Mouse (Mus musculus) kidney, adult 2 months (tissue): ENCODE measurements at regions not wholly inside any gene's neighbourhood (a gene's known extent, or its start where the extent isn't known, plus 50 kb on each side); places are given as distances from the start of the nearest gene placed in this dataset.

ENCODE experiments used
- DNase-seq: peaks from one replicate; pipeline ENCODE4 v3.0.0; 2021
- H3K27ac ChIP-seq: fragments of 200-500 bp; 2 replicates; pipeline ENCODE4 v1.5.1; 2012; ENCODE audit warnings: low read depth, low read length, control low read depth, inconsistent platforms; ENCODE audit not compliant: insufficient read depth
- H3K27me3 ChIP-seq: fragments of 200-500 bp; replicated peaks from 2 replicates; pipeline ENCODE4 v1.6.1; 2012; ENCODE audit warnings: mild to moderate bottlenecking, moderate library complexity, low read length, inconsistent platforms; ENCODE audit not compliant: control insufficient read depth, insufficient read depth
- H3K36me3 ChIP-seq: fragments of 200-500 bp; 2 replicates; pipeline ENCODE4 v1.6.1; 2012; ENCODE audit warnings: mild to moderate bottlenecking, moderate library complexity, low read length, inconsistent platforms; ENCODE audit not compliant: control insufficient read depth, insufficient read depth
- H3K4me1 ChIP-seq: fragments of 200-500 bp; 2 replicates; pipeline ENCODE4 v1.6.1; 2011; ENCODE audit warnings: low read length; ENCODE audit not compliant: control insufficient read depth, insufficient read depth
- H3K4me3 ChIP-seq: fragments of 200-500 bp; 2 replicates; pipeline ENCODE4 v1.5.1; 2011; ENCODE audit warnings: mild to moderate bottlenecking, low read depth, low read length, control low read depth; ENCODE audit not compliant: insufficient read depth
- CTCF ChIP-seq: fragments of 200-500 bp; conservative IDR thresholded peaks from 2 replicates; pipeline ENCODE4 v1.5.1; 2011; ENCODE audit warnings: low read depth, mild to moderate bottlenecking, control low read depth, low read length, moderate library complexity, mixed read lengths; ENCODE audit not compliant: insufficient read depth, insufficient read length
- POLR2A ChIP-seq: fragments of 200-500 bp; IDR thresholded peaks from one replicate; pipeline ENCODE4 v1.6.1; 2011; ENCODE audit warnings: low read depth, low read length, control low read depth
- WGBS: fragments of 180-500 bp; shearing (Covaris S2); methylation state at CpG from one replicate; pipeline ENCODE4 v1.1.7; 2018; 5-methylcytosine and 5-hydroxymethylcytosine counted together

GRCm38 (mm10) chr10:117896911-117897643 lies 51.2 kb upstream of the Rap1b start:
- H3K27ac ChIP-seq: peak overlapping the region; percentile 78

GRCm38 (mm10) chr10:117897766-117898165 lies 51.9 kb upstream of the Rap1b start:
- Histone ChIP-seq H3K4me1 (peaks cover 18% of the 10 kb centered on the region), H3K27me3 (no peaks in the 10 kb centered on the region), H3K36me3 (no peaks in the 10 kb centered on the region), H3K4me3 (no peak overlapping the region), H3K27ac (peak overlapping the region; percentile 55; the same call in 1 of the 2 replicates)
- 84% methylated on average over 5 of the region's 5 CpGs for WGBS
- TF ChIP-seq CTCF (no peak), POLR2A (no peak)
- DNase-seq: no peak

More at GRCm38 (mm10) chr10:117896911-117897643, 51.2 kb upstream of the Rap1b start:
- Histone ChIP-seq H3K36me3 (no peaks in the 10 kb centered on the region), H3K4me1 (peaks cover 18% of the 10 kb centered on the region), H3K27me3 (no peaks in the 10 kb centered on the region), H3K4me3 (no peak overlapping the region)
- DNase-seq: peak; percentile 78
- WGBS: 38% methylated on average over 12 of the region's 12 CpGs
- TF ChIP-seq CTCF (no peak), POLR2A (no peak)

- Histone ChIP-seq H3K4me3 (no peak overlapping the region), H3K36me3 (no peaks in the 10 kb centered on the region), H3K4me1 (peaks cover 18% of the 10 kb centered on the region), H3K27ac (no peak overlapping the region), H3K27me3 (no peaks in the 10 kb centered on the region)
- WGBS: 95% methylated on average over 3 of the region's 3 CpGs
- TF ChIP-seq CTCF: no peak
- no peak for TF ChIP-seq POLR2A
- no peak for DNase-seq
These were observed 52.6 kb upstream of the Rap1b start for GRCm38 (mm10) chr10:117898391-117898790.

GRCm38 (mm10) chr10:117899410-117899935 lies 53.6 kb upstream of the Rap1b start:
- TF ChIP-seq POLR2A: no peak
- no peak for TF ChIP-seq CTCF
- DNase-seq: peak; percentile 59
- Histone ChIP-seq H3K36me3 (no peaks in the 10 kb centered on the region), H3K4me1 (peaks cover 18% of the 10 kb centered on the region), H3K4me3 (no peak overlapping the region), H3K27ac (no peak overlapping the region; the same call in 1 of the 2 replicates), H3K27me3 (no peaks in the 10 kb centered on the region)
- WGBS: 38% methylated on average over 13 of the region's 13 CpGs

GRCm38 (mm10) chr10:117905666-117906266 lies 59.9 kb upstream of the Rap1b start:
- Histone ChIP-seq H3K36me3 (no peaks in the 10 kb centered on the region), H3K27ac (peak overlapping the region; percentile 72), H3K4me3 (peak overlapping the region; percentile 44), H3K27me3 (no peaks in the 10 kb centered on the region), H3K4me1 (no peaks in the 10 kb centered on the region)
- DNase-seq: peak; percentile 17
- TF ChIP-seq POLR2A (no peak), CTCF (no peak)
- 11% methylated on average over 27 of the region's 27 CpGs for WGBS

- no peaks in the 10 kb centered on the region for H3K27me3 ChIP-seq
- H3K36me3 ChIP-seq: no peaks in the 10 kb centered on the region
- DNase-seq: peak; percentile 70
- WGBS: 13% methylated on average over 11 of the region's 11 CpGs
- TF ChIP-seq POLR2A (no peak), CTCF (no peak)
- peak overlapping the region; percentile 31 for H3K4me3 ChIP-seq
- H3K27ac ChIP-seq: peak overlapping the region; percentile 70
- H3K4me1 ChIP-seq: no peaks in the 10 kb centered on the region
These were observed 60.5 kb upstream of the Rap1b start for GRCm38 (mm10) chr10:117906267-117906811.
